Mouse (Mus musculus): ENCODE measurements at regions not wholly inside any gene's neighbourhood (a gene's known extent, or its start where the extent isn't known, plus 50 kb on each side); places are given as distances from the start of the nearest gene placed in this dataset.

GRCm38 (mm10) chr9:11145799-11146198 is 241.2 kb upstream of the Cntn5 start:
- TF ChIP-seq CTCF (IDR thresholded peaks at IDR 0.05; ENCODE audit: low read depth) (no peak), EP300 (IDR thresholded peaks at IDR 0.05; ENCODE audit: low read depth) (no peak)

Measured in liver, postnatal 0 days (tissue).